Mouse (Mus musculus) ZHBTc4 (cell line): Measurements from ENCODE around the gene Ska3.

Experiments used
- DNase-seq: peaks from one replicate; pipeline ENCODE4 v3.0.0-alpha.2; 2011; ENCODE audit warnings: low read depth, low spot score

The Ska3 gene

GRCm38 (mm10) chr14:57797991-57798931 lies 27.7 kb downstream of the Ska3 start, which contains the start of gene Sap18:
TSS of gene Sap18 (plus strand) at chr14:57798180.
- peak; percentile 99 for DNase-seq

- DNase-seq, result peak; percentile 56
Measured at GRCm38 (mm10) chr14:57797551-57797950, 28.4 kb downstream of the Ska3 start.

- no peak for DNase-seq
Measured at GRCm38 (mm10) chr14:57791171-57791570, 34.8 kb downstream of the Ska3 start.

- DNase-seq, result no peak
Measured at GRCm38 (mm10) chr14:57789759-57790158, 36.2 kb downstream of the Ska3 start.

- no peak for DNase-seq
Measured at GRCm38 (mm10) chr14:57789311-57789710, 36.7 kb downstream of the Ska3 start.

- no peak for DNase-seq
Measured at GRCm38 (mm10) chr14:57787406-57787805, 38.6 kb downstream of the Ska3 start.

- no peak for DNase-seq
Measured at GRCm38 (mm10) chr14:57772157-57772815, 53.7 kb downstream of the Ska3 start.

- DNase-seq, result no peak
Measured at GRCm38 (mm10) chr14:57769102-57769501, 56.9 kb downstream of the Ska3 start.

GRCm38 (mm10) chr14:57760447-57761412 lies 65.3 kb downstream of the Ska3 start:
- DNase-seq, result no peak

GRCm38 (mm10) chr14:57758237-57758636 lies 67.7 kb downstream of the Ska3 start, which contains the start of gene Lats2:
TSS of gene Lats2 (minus strand) at chr14:57758388.
- DNase-seq, result no peak
